Mouse (Mus musculus) liver, adult 2 months (tissue): ENCODE results near the gene Myo6.

ENCODE experiments used
- CTCF ChIP-seq: fragments of 200-500 bp; IDR thresholded peaks from 2 replicates; pipeline ENCODE4 v1.5.1; 2011; ENCODE audit warnings: low read depth, low read length, control low read depth
- POLR2A ChIP-seq: fragments of 200-500 bp; IDR thresholded peaks from 2 replicates; pipeline ENCODE4 v1.6.1; 2011; ENCODE audit warnings: low read length, control low read depth; ENCODE audit not compliant: insufficient read depth; ENCODE audit errors: extremely low read depth

GRCm38 (mm10) chr9:80163126-80163723 is 1.6 kb upstream of the Myo6 start:
- TF ChIP-seq CTCF: no peak
- TF ChIP-seq POLR2A: no peak
